Mouse (Mus musculus) lung, embryonic 16.5 days (tissue): ENCODE data around the gene Tmem150a. TPM values are rescaled to one million over a fixed set of nuclear protein-coding genes. Genes with fewer than 3 reads are reported as not detected.
A peak's percentile ranks its signal among the peaks of the same experiment; 100 is the strongest.

Experiments used
- ATAC-seq: fragments of 200-750 bp; cut with Nextera tagmentation; 2 replicates; pipeline ENCODE4 v1.8.0; 2017; ENCODE audit warnings: low read depth, mild to moderate bottlenecking, moderate library complexity
- H3K27ac ChIP-seq: fragments of 300-500 bp; sonication (generic); 2 replicates; pipeline ENCODE4 v1.5.1; 2014; ENCODE audit warnings: mild to moderate bottlenecking, control low read depth, low read length
- H3K27me3 ChIP-seq: fragments of 300-500 bp; sonication (generic); 2 replicates; pipeline ENCODE4 v1.6.1; 2014; ENCODE audit warnings: low read depth, low read length, mixed read lengths; ENCODE audit not compliant: control insufficient read depth, insufficient read depth
- H3K36me3 ChIP-seq: fragments of 300-500 bp; sonication (generic); 2 replicates; pipeline ENCODE4 v1.6.1; 2014; ENCODE audit warnings: low read length; ENCODE audit not compliant: control insufficient read depth, insufficient read depth
- H3K4me1 ChIP-seq: fragments of 300-500 bp; sonication (generic); replicated peaks from 2 replicates; pipeline ENCODE4 v1.6.1; 2014; ENCODE audit warnings: low read length, mixed read lengths; ENCODE audit not compliant: control insufficient read depth, insufficient read depth
- H3K4me2 ChIP-seq: fragments of 300-500 bp; sonication (generic); 2 replicates; pipeline ENCODE4 v1.6.1; 2014; ENCODE audit warnings: low read depth, low read length, control low read depth
- H3K4me3 ChIP-seq: fragments of 300-500 bp; sonication (generic); 2 replicates; pipeline ENCODE4 v1.5.1; 2014; ENCODE audit warnings: mild to moderate bottlenecking, low read length, control low read depth
- H3K9ac ChIP-seq: fragments of 300-500 bp; sonication (generic); 2 replicates; pipeline ENCODE4 v1.6.1; 2014; ENCODE audit warnings: low read length, control low read depth
- H3K9me3 ChIP-seq: fragments of 300-500 bp; sonication (generic); 2 replicates; pipeline ENCODE4 v1.6.1; 2016; ENCODE audit warnings: low read length; ENCODE audit not compliant: control insufficient read depth
- WGBS: fragments of 180-500 bp; shearing (Covaris S2); extraction: QIAGEN DNeasy Blood & Tissue Kit; methylation state at CpG from one replicate; pipeline ENCODE4 v1.1.7; 2014; 5-methylcytosine and 5-hydroxymethylcytosine counted together
- polyA plus RNA-seq: library from polyadenylated mRNA; unstranded; fragments of >200 nt; fragmentation: Nextera tagmentation; extraction: Ambion mirVana; gene quantifications from 2 replicates; pipeline ENCODE4 v1.2.1, GENCODE M21; 2015

The Tmem150a gene
- polyA plus RNA-seq, 1 experiment from 2014 or later: 15.8 TPM

- no peaks in the 10 kb centered on the region for H3K9me3 ChIP-seq
- no peak for ATAC-seq
- H3K27ac ChIP-seq: peak overlapping the region; percentile 98
- peaks cover 24% of the 10 kb centered on the region for H3K4me1 ChIP-seq
- 65% methylated on average over 6 of the region's 6 CpGs for whole genome bisulfite sequencing
- H3K36me3 ChIP-seq: peaks cover 10% of the 10 kb centered on the region
- H3K4me2 ChIP-seq: peak overlapping the region; percentile 77
- H3K27me3 ChIP-seq: no peaks in the 10 kb centered on the region
- peak overlapping the region; percentile 85 for H3K9ac ChIP-seq
- H3K4me3 ChIP-seq: peak overlapping the region; percentile 65
These were observed 33.6 kb downstream of the Tmem150a start for GRCm38 (mm10) chr6:72388791-72389329.

- ATAC-seq: peak; percentile 40
- peak overlapping the region; percentile 98 for H3K27ac ChIP-seq
- H3K36me3 ChIP-seq: peaks cover 10% of the 10 kb centered on the region
- H3K9me3 ChIP-seq: no peaks in the 10 kb centered on the region
- peak overlapping the region; percentile 65 for H3K4me3 ChIP-seq
- no peaks in the 10 kb centered on the region for H3K27me3 ChIP-seq
- WGBS: 8% methylated on average over 13 of the region's 13 CpGs
- H3K4me2 ChIP-seq: peak overlapping the region; percentile 77
- H3K4me1 ChIP-seq: peaks cover 24% of the 10 kb centered on the region
- H3K9ac ChIP-seq: peak overlapping the region; percentile 85
These were observed 34.3 kb downstream of the Tmem150a start for GRCm38 (mm10) chr6:72389471-72389940.

- ATAC-seq: peak; percentile 82
- peak within 1 kb of the TSS; percentile 98 for H3K27ac ChIP-seq
- under 1% methylated on average over 33 of the region's 33 CpGs for WGBS
- no peaks in the 10 kb centered on the region for H3K9me3 ChIP-seq
- H3K4me3 ChIP-seq: peak within 1 kb of the TSS; percentile 65
- peaks cover 6% of the 10 kb centered on the region for H3K36me3 ChIP-seq
- H3K4me2 ChIP-seq: peak within 1 kb of the TSS; percentile 77
- peaks cover 24% of the 10 kb centered on the region for H3K4me1 ChIP-seq
- H3K9ac ChIP-seq: peak within 1 kb of the TSS; percentile 85
- H3K27me3 ChIP-seq: no peaks in the 10 kb centered on the region
These were observed 34.9 kb downstream of the Tmem150a start, which contains the start of gene Vamp8 for GRCm38 (mm10) chr6:72389941-72390771. TSS of gene Vamp8 (minus strand) at chr6:72390703.

- H3K36me3 ChIP-seq: peaks cover 2% of the 10 kb centered on the region; the same call in 1 of the 2 replicates
- peak overlapping the region; percentile 77 for H3K4me2 ChIP-seq
- ATAC-seq: peak; percentile 65
- peaks cover 24% of the 10 kb centered on the region for H3K4me1 ChIP-seq
- no peaks in the 10 kb centered on the region for H3K9me3 ChIP-seq
- 14% methylated on average over 12 of the region's 12 CpGs for WGBS
- peak overlapping the region; percentile 65 for H3K4me3 ChIP-seq
- peak overlapping the region; percentile 85; the same call in 1 of the 2 replicates for H3K9ac ChIP-seq
- peak overlapping the region; percentile 98 for H3K27ac ChIP-seq
- H3K27me3 ChIP-seq: no peaks in the 10 kb centered on the region
These were observed 35.7 kb downstream of the Tmem150a start for GRCm38 (mm10) chr6:72390795-72391521.

- Histone ChIP-seq H3K9me3 (no peaks in the 10 kb centered on the region), H3K4me1 (peaks cover 24% of the 10 kb centered on the region), H3K9ac (no peak overlapping the region), H3K36me3 (peaks cover 2% of the 10 kb centered on the region; the same call in 1 of the 2 replicates), H3K27me3 (no peaks in the 10 kb centered on the region), H3K4me2 (no peak overlapping the region), H3K27ac (no peak overlapping the region), H3K4me3 (no peak overlapping the region)
- WGBS: 93% methylated on average over 5 of the region's 5 CpGs
- ATAC-seq: no peak
These were observed 37.1 kb downstream of the Tmem150a start for GRCm38 (mm10) chr6:72392341-72392740.

GRCm38 (mm10) chr6:72396837-72397251 is 41.6 kb downstream of the Tmem150a start:
- Histone ChIP-seq H3K27me3 (no peaks in the 10 kb centered on the region), H3K9ac (no peak overlapping the region), H3K4me1 (no peaks in the 10 kb centered on the region), H3K36me3 (no peaks in the 10 kb centered on the region), H3K4me3 (no peak overlapping the region), H3K27ac (peak overlapping the region; percentile 59), H3K9me3 (no peaks in the 10 kb centered on the region), H3K4me2 (no peak overlapping the region)
- 50% methylated on average over 10 of the region's 10 CpGs for WGBS
- peak; percentile 87 for ATAC-seq

GRCm38 (mm10) chr6:72399967-72400366 is 44.7 kb downstream of the Tmem150a start:
- H3K9me3 ChIP-seq: no peaks in the 10 kb centered on the region
- no peak overlapping the region for H3K4me3 ChIP-seq
- H3K4me2 ChIP-seq: no peak overlapping the region
- no peaks in the 10 kb centered on the region for H3K4me1 ChIP-seq
- no peaks in the 10 kb centered on the region for H3K36me3 ChIP-seq
- ATAC-seq: no peak
- no peak overlapping the region for H3K27ac ChIP-seq
- no peaks in the 10 kb centered on the region for H3K27me3 ChIP-seq
- H3K9ac ChIP-seq: no peak overlapping the region
- 54% methylated on average over 2 of the region's 2 CpGs for WGBS

GRCm38 (mm10) chr6:72401875-72402274 is 46.6 kb downstream of the Tmem150a start:
- no peaks in the 10 kb centered on the region for H3K36me3 ChIP-seq
- H3K27ac ChIP-seq: no peak overlapping the region
- H3K27me3 ChIP-seq: no peaks in the 10 kb centered on the region
- no peaks in the 10 kb centered on the region for H3K9me3 ChIP-seq
- H3K4me2 ChIP-seq: no peak overlapping the region
- no peak overlapping the region for H3K9ac ChIP-seq
- peak; percentile 11; the same call in 1 of the 2 replicates for ATAC-seq
- no peaks in the 10 kb centered on the region for H3K4me1 ChIP-seq
- no peak overlapping the region for H3K4me3 ChIP-seq
- 24% methylated on average over 7 of the region's 7 CpGs for WGBS

- 74% methylated on average over 7 of the region's 7 CpGs for WGBS
These were observed 50.1 kb downstream of the Tmem150a start for GRCm38 (mm10) chr6:72405356-72405755.

More at GRCm38 (mm10) chr6:72405356-72405755, 50.1 kb downstream of the Tmem150a start:
- H3K27me3 ChIP-seq: no peaks in the 10 kb centered on the region
- H3K4me3 ChIP-seq: no peak overlapping the region
- no peak for ATAC-seq
- H3K27ac ChIP-seq: no peak overlapping the region
- no peaks in the 10 kb centered on the region for H3K9me3 ChIP-seq
- no peaks in the 10 kb centered on the region for H3K4me1 ChIP-seq
- H3K9ac ChIP-seq: no peak overlapping the region
- H3K4me2 ChIP-seq: no peak overlapping the region
- no peaks in the 10 kb centered on the region for H3K36me3 ChIP-seq
